Mouse (Mus musculus): ENCODE results near the gene Crtap. TPM values are rescaled to one million over a fixed set of nuclear protein-coding genes. Genes with fewer than 3 reads are reported as not detected.

Crtap gene
- total and polyA plus RNA-seq, 2 experiments: 4.8 to 12.7 TPM

- TF ChIP-seq POLR2A (IDR thresholded peaks at IDR 0.05; ENCODE audit: extremely low read depth, insufficient read depth, low read length): no peak
- no peak; the same call in 1 of the 2 replicates for TF ChIP-seq CTCF (IDR thresholded peaks at IDR 0.05; ENCODE audit: low read depth, low read length)
- DNase-seq (ENCODE audit: extremely low read depth, low read depth, low spot score): peak; percentile 44
- peaks cover 4% of the 10 kb centered on the region for H3K4me1 ChIP-seq (ENCODE audit: control insufficient read depth, insufficient read depth, low read length)
- peaks cover 26% of the 10 kb centered on the region; the same call in 1 of the 2 replicates for H3K79me2 ChIP-seq (ENCODE audit: control insufficient read depth, insufficient read depth, low read length)
- peak overlapping the region; percentile 89 for H3K4me3 ChIP-seq (ENCODE audit: insufficient read depth, low read depth, low read length)
- peak overlapping the region; percentile 89 for H3K27ac ChIP-seq (replicated peaks; ENCODE audit: insufficient read depth, low read depth, low read length)
- 3% methylated on average over 16 of the region's 16 CpGs for WGBS
- no peaks in the 10 kb centered on the region; the same call in 1 of the 2 replicates for H3K36me3 ChIP-seq (ENCODE audit: control insufficient read depth, insufficient read depth, low read length)
- H3K9ac ChIP-seq (ENCODE audit: low read depth, low read length): peak overlapping the region; percentile 92
- no peaks in the 10 kb centered on the region for H3K27me3 ChIP-seq (ENCODE audit: control insufficient read depth, insufficient read depth, low read length)
Measured at GRCm38 (mm10) chr9:114401685-114402080, 11.2 kb upstream of the Crtap start.

- Histone ChIP-seq H3K4me3 (ENCODE audit: insufficient read depth, low read depth, low read length) (peak within 1 kb of the TSS; percentile 89), H3K79me2 (ENCODE audit: control insufficient read depth, insufficient read depth, low read length) (peaks cover 21% of the 10 kb centered on the region; the same call in 1 of the 2 replicates), H3K4me1 (ENCODE audit: control insufficient read depth, insufficient read depth, low read length) (peaks cover 4% of the 10 kb centered on the region), H3K36me3 (ENCODE audit: control insufficient read depth, insufficient read depth, low read length) (no peaks in the 10 kb centered on the region; the same call in 1 of the 2 replicates), H3K27ac (replicated peaks; ENCODE audit: insufficient read depth, low read depth, low read length) (peak within 1 kb of the TSS; percentile 89), H3K27me3 (ENCODE audit: control insufficient read depth, insufficient read depth, low read length) (no peaks in the 10 kb centered on the region), H3K9ac (ENCODE audit: low read depth, low read length) (peak within 1 kb of the TSS; percentile 92)
- under 1% methylated on average over 73 of the region's 73 CpGs for WGBS
- TF ChIP-seq CTCF (IDR thresholded peaks at IDR 0.05; ENCODE audit: low read depth, low read length) (peak; percentile 59), POLR2A (IDR thresholded peaks at IDR 0.05; ENCODE audit: extremely low read depth, insufficient read depth, low read length) (0 out of 2 replicates have a peak, but pooled peaks have one; percentile 8)
- DNase-seq (ENCODE audit: extremely low read depth, low read depth, low spot score): peak; percentile 62
Measured at GRCm38 (mm10) chr9:114400949-114401684, 10.6 kb upstream of the Crtap start, which contains the start of the genes Glb1 and Tmppe. TSS of gene Glb1 (plus strand) at chr9:114401076. TSS of gene Tmppe (plus strand) at chr9:114401105.

- Histone ChIP-seq H3K36me3 (ENCODE audit: control insufficient read depth, insufficient read depth, low read length) (no peaks in the 10 kb centered on the region; the same call in 1 of the 2 replicates), H3K4me1 (ENCODE audit: control insufficient read depth, insufficient read depth, low read length) (peaks cover 4% of the 10 kb centered on the region), H3K27ac (replicated peaks; ENCODE audit: insufficient read depth, low read depth, low read length) (peak overlapping the region; percentile 0; the same call in 1 of the 2 replicates), H3K79me2 (ENCODE audit: control insufficient read depth, insufficient read depth, low read length) (peaks cover 16% of the 10 kb centered on the region; the same call in 1 of the 2 replicates), H3K27me3 (ENCODE audit: control insufficient read depth, insufficient read depth, low read length) (no peaks in the 10 kb centered on the region), H3K9ac (ENCODE audit: low read depth, low read length) (no peak overlapping the region), H3K4me3 (ENCODE audit: insufficient read depth, low read depth, low read length) (peak overlapping the region; percentile 89; the same call in 1 of the 2 replicates)
- WGBS: 24% methylated on average over 5 of the region's 5 CpGs
- no peak for TF ChIP-seq CTCF (IDR thresholded peaks at IDR 0.05; ENCODE audit: low read depth, low read length)
- no peak for TF ChIP-seq POLR2A (IDR thresholded peaks at IDR 0.05; ENCODE audit: extremely low read depth, insufficient read depth, low read length)
- DNase-seq (ENCODE audit: extremely low read depth, low read depth, low spot score): no peak
Measured at GRCm38 (mm10) chr9:114400588-114400948, 10.1 kb upstream of the Crtap start.

GRCm38 (mm10) chr9:114399680-114400079 is 9.2 kb upstream of the Crtap start:
- Histone ChIP-seq H3K9ac (ENCODE audit: low read depth, low read length) (no peak overlapping the region), H3K79me2 (ENCODE audit: control insufficient read depth, insufficient read depth, low read length) (peaks cover 7% of the 10 kb centered on the region; the same call in 1 of the 2 replicates), H3K36me3 (ENCODE audit: control insufficient read depth, insufficient read depth, low read length) (no peaks in the 10 kb centered on the region), H3K4me1 (ENCODE audit: control insufficient read depth, insufficient read depth, low read length) (peaks cover 4% of the 10 kb centered on the region), H3K27me3 (ENCODE audit: control insufficient read depth, insufficient read depth, low read length) (no peaks in the 10 kb centered on the region), H3K4me3 (ENCODE audit: insufficient read depth, low read depth, low read length) (no peak overlapping the region), H3K27ac (replicated peaks; ENCODE audit: insufficient read depth, low read depth, low read length) (no peak overlapping the region)
- WGBS: 93% methylated on average over 12 of the region's 12 CpGs
- no peak for DNase-seq (ENCODE audit: extremely low read depth, low read depth, low spot score)
- TF ChIP-seq CTCF (IDR thresholded peaks at IDR 0.05; ENCODE audit: low read depth, low read length): no peak
- TF ChIP-seq POLR2A (IDR thresholded peaks at IDR 0.05; ENCODE audit: extremely low read depth, insufficient read depth, low read length): no peak

GRCm38 (mm10) chr9:114395258-114395657 is 4.8 kb upstream of the Crtap start:
- whole genome bisulfite sequencing: 87% methylated on average over 4 of the region's 4 CpGs
- Histone ChIP-seq H3K4me1 (ENCODE audit: control insufficient read depth, insufficient read depth, low read length) (peaks cover 2% of the 10 kb centered on the region; the same call in 1 of the 2 replicates), H3K4me3 (ENCODE audit: insufficient read depth, low read depth, low read length) (no peak overlapping the region), H3K27me3 (ENCODE audit: control insufficient read depth, insufficient read depth, low read length) (no peaks in the 10 kb centered on the region), H3K27ac (replicated peaks; ENCODE audit: insufficient read depth, low read depth, low read length) (no peak overlapping the region), H3K79me2 (ENCODE audit: control insufficient read depth, insufficient read depth, low read length) (no peaks in the 10 kb centered on the region), H3K9ac (ENCODE audit: low read depth, low read length) (no peak overlapping the region), H3K36me3 (ENCODE audit: control insufficient read depth, insufficient read depth, low read length) (no peaks in the 10 kb centered on the region)
- no peak for DNase-seq (ENCODE audit: extremely low read depth, low read depth, low spot score)
- TF ChIP-seq CTCF (IDR thresholded peaks at IDR 0.05; ENCODE audit: low read depth, low read length) (no peak), POLR2A (IDR thresholded peaks at IDR 0.05; ENCODE audit: extremely low read depth, insufficient read depth, low read length) (no peak)
